Comparison of ENCODE assay signal across 24 mouse cellular contexts in genomic region chr4:109662271-109662670, GRCm38 (mm10). TPM values are rescaled to one million over a fixed set of nuclear protein-coding genes. Genes with fewer than 3 reads are reported as not detected.
DNase-seq lines count a peak whose midpoint lies in the region; ATAC-seq and TF ChIP-seq lines count a peak whose summit lies in the region.
"Had no signal": no experiment of that assay in that cellular context is flagged by ENCODE, and none has a peak within 500 bp of the region (broad histone marks: within the 10 kb centered on the region; RNA-seq: fewer than 3 reads in every experiment).

No protein-coding gene starts in this region.

- no peak overlapping the region for H3K4me2 ChIP-seq in hindbrain, embryonic 14.5 days (replicated peaks)
- no peak overlapping the region for H3K4me2 ChIP-seq in hindbrain, postnatal 0 days (ENCODE audit: low read depth, low read length)
- H3K4me2 ChIP-seq in CH12.LX (ENCODE audit: insufficient read depth, low read depth, poor library complexity, severe bottlenecking) = peak overlapping the region; percentile 27; the same call in 1 of the 2 replicates
- H3K4me2 ChIP-seq in stomach, postnatal 0 days (replicated peaks; ENCODE audit: low read depth) = no peak overlapping the region
- H3K4me2 ChIP-seq: embryonic facial prominence, embryonic 12.5 days; heart, embryonic 11.5 days; hindbrain, embryonic 13.5 days; lung, embryonic 14.5 days; midbrain, embryonic 12.5 days; neural tube, embryonic 13.5 days had no signal

- WGBS in hindbrain, embryonic 14.5 days = 13% methylated on average over 5 of the region's 5 CpGs
- 51% methylated on average over 5 of the region's 5 CpGs for WGBS in hindbrain, postnatal 0 days
- WGBS in stomach, postnatal 0 days = 66% methylated on average over 5 of the region's 5 CpGs

- no peak for TF ChIP-seq EP300 in CH12.LX (IDR thresholded peaks at IDR 0.05; ENCODE audit: low read length)
- TF ChIP-seq EP300 in stomach, postnatal 0 days (optimal IDR thresholded peaks at IDR 0.05) = no peak

- TF ChIP-seq CTCF in hindbrain, postnatal 0 days (IDR thresholded peaks at IDR 0.05; ENCODE audit: low read depth) = no peak
- no peak for TF ChIP-seq CTCF in CH12.LX (conservative IDR thresholded peaks at IDR 0.05 in 1 of 2, IDR thresholded peaks at IDR 0.05 in 1 of 2; ENCODE audit: low read depth in 2 of 2, low read length in 2 of 2)
- no peak for TF ChIP-seq CTCF in stomach, postnatal 0 days (IDR thresholded peaks at IDR 0.05; ENCODE audit: low read depth)

- no peak overlapping the region for H3K4me3 ChIP-seq in hindbrain, embryonic 14.5 days (replicated peaks; ENCODE audit: low read length)
- no peak overlapping the region for H3K4me3 ChIP-seq in hindbrain, postnatal 0 days (ENCODE audit: low read length)
- no peak overlapping the region for H3K4me3 ChIP-seq in CH12.LX (replicated peaks in 1 of 3; ENCODE audit: low read depth in 2 of 3, low read length in 2 of 3, poor library complexity in 1 of 3)
- H3K4me3 ChIP-seq in brown adipose tissue, adult 24 weeks (ENCODE audit: insufficient read depth, low read depth, low read length) = peak overlapping the region; percentile 40
- H3K4me3 ChIP-seq in stomach, postnatal 0 days (ENCODE audit: low read depth, low read length) = no peak overlapping the region
- H3K4me3 ChIP-seq: embryonic facial prominence, embryonic 12.5 days; hindbrain, embryonic 13.5 days; midbrain, embryonic 12.5 days; neural tube, embryonic 13.5 days had no signal

- TF ChIP-seq POLR2A in CH12.LX (IDR thresholded peaks at IDR 0.05; ENCODE audit: low read depth, low read length) = no peak

- in situ Hi-C loops in CH12.LX (cut with MboI; ENCODE audit: low pct_ligation_motif_present, low pct_unique_long_range_greater_than_20kb, low sequenced_read_pairs) = loop anchor here (10.0 kb wide), 1 partner anchor 157 kb away; no protein-coding TSS in a partner anchor

- dilution Hi-C loops in CH12.LX (cut with MboI; ENCODE audit: extremely low pct_ligation_motif_present, extremely low pct_unique_long_range_greater_than_20kb, low sequenced_read_pairs) = no loop called here

- H3K27ac ChIP-seq in hindbrain, embryonic 14.5 days = no peak overlapping the region
- H3K27ac ChIP-seq in hindbrain, postnatal 0 days = no peak overlapping the region
- no peak overlapping the region for H3K27ac ChIP-seq in CH12.LX (ENCODE audit: insufficient read depth, low read depth)
- H3K27ac ChIP-seq in brown adipose tissue, adult 24 weeks (replicated peaks; ENCODE audit: low read depth, low read length) = peak overlapping the region; percentile 28; the same call in 1 of the 2 replicates
- no peak overlapping the region for H3K27ac ChIP-seq in stomach, postnatal 0 days (replicated peaks)
- H3K27ac ChIP-seq: embryonic facial prominence, embryonic 12.5 days; hindbrain, embryonic 13.5 days; midbrain, embryonic 12.5 days; neural tube, embryonic 13.5 days had no signal

- peak; percentile 36 for DNase-seq in adrenal gland, adult 2 months
- DNase-seq in adrenal gland, postnatal 10 days = no peak
- peak; percentile 23 for DNase-seq in hindbrain, embryonic 14.5 days (ENCODE audit: low spot score)
- no peak for DNase-seq in hindbrain, postnatal 0 days (ENCODE audit: low spot score)
- DNase-seq in CH12.LX (ENCODE audit: extremely low read depth) = no peak
- DNase-seq in thymus, postnatal 4 days = no peak
- no peak for DNase-seq in stomach, postnatal 0 days (ENCODE audit: low spot score)
- DNase-seq: cerebellum, adult 8-10 months; cerebellum, postnatal 36 days; heart, postnatal 14 days; kidney, adult 2 months; kidney, postnatal 10 days; lung, embryonic 14.5 days; right cerebral cortex, adult 18-20 months; right cerebral cortex, postnatal 4 days; thymus, postnatal 25 days had no signal

- peaks cover 82% of the 10 kb centered on the region for H3K27me3 ChIP-seq in hindbrain, embryonic 14.5 days (ENCODE audit: control insufficient read depth, insufficient read depth, low read length)
- H3K27me3 ChIP-seq in hindbrain, postnatal 0 days (ENCODE audit: insufficient read depth, low read length) = peaks cover 25% of the 10 kb centered on the region
- H3K27me3 ChIP-seq in CH12.LX (replicated peaks) = no peaks in the 10 kb centered on the region
- H3K27me3 ChIP-seq in stomach, postnatal 0 days (ENCODE audit: control insufficient read depth, insufficient read depth, low read length) = peaks cover 3% of the 10 kb centered on the region; the same call in 1 of the 2 replicates

- H3K4me1 ChIP-seq in hindbrain, embryonic 14.5 days (replicated peaks; ENCODE audit: control insufficient read depth, insufficient read depth, low read length) = peaks cover 23% of the 10 kb centered on the region; the same call in 1 of the 2 replicates
- peaks cover 3% of the 10 kb centered on the region; the same call in 1 of the 2 replicates for H3K4me1 ChIP-seq in hindbrain, postnatal 0 days (ENCODE audit: insufficient read depth, low read length)
- peaks cover 0 to 13% of the 10 kb centered on the region in 2 experiments; a peak in 2 of 4 replicates for H3K4me1 ChIP-seq in CH12.LX (ENCODE audit: control insufficient read depth in 1 of 2, insufficient read depth in 2 of 2)
- H3K4me1 ChIP-seq in brown adipose tissue, adult 24 weeks (ENCODE audit: control insufficient read depth, insufficient read depth, insufficient read length, low read length) = peaks cover 3% of the 10 kb centered on the region
- peaks cover 4% of the 10 kb centered on the region; the same call in 1 of the 2 replicates for H3K4me1 ChIP-seq in stomach, postnatal 0 days (replicated peaks; ENCODE audit: control insufficient read depth, insufficient read depth)

- peaks cover 18% of the 10 kb centered on the region for H3K79me2 ChIP-seq in CH12.LX (replicated peaks; ENCODE audit: control insufficient read depth, extremely low read depth, insufficient read depth, poor library complexity, severe bottlenecking)

- H3K9ac ChIP-seq in hindbrain, embryonic 14.5 days = no peak overlapping the region
- no peak overlapping the region for H3K9ac ChIP-seq in hindbrain, postnatal 0 days (replicated peaks; ENCODE audit: low read length)
- H3K9ac ChIP-seq in CH12.LX (ENCODE audit: insufficient read depth, low read depth) = no peak overlapping the region
- H3K9ac ChIP-seq in stomach, postnatal 0 days (ENCODE audit: low read length) = no peak overlapping the region
- H3K9ac ChIP-seq: embryonic facial prominence, embryonic 12.5 days; hindbrain, embryonic 13.5 days; lung, embryonic 14.5 days; midbrain, embryonic 12.5 days; neural tube, embryonic 13.5 days had no signal

- no peaks in the 10 kb centered on the region for H3K36me3 ChIP-seq in hindbrain, embryonic 14.5 days (replicated peaks; ENCODE audit: control insufficient read depth, insufficient read depth)
- no peaks in the 10 kb centered on the region for H3K36me3 ChIP-seq in hindbrain, postnatal 0 days (ENCODE audit: insufficient read depth, low read length)
- peaks cover 0 to 3% of the 10 kb centered on the region in 2 experiments for H3K36me3 ChIP-seq in CH12.LX (replicated peaks in 1 of 2; ENCODE audit: control insufficient read depth in 1 of 2, insufficient read depth in 1 of 2, low read length in 1 of 2)
- no peaks in the 10 kb centered on the region for H3K36me3 ChIP-seq in stomach, postnatal 0 days (ENCODE audit: control insufficient read depth, insufficient read depth, low read length)
- H3K36me3 ChIP-seq: embryonic facial prominence, embryonic 12.5 days; hindbrain, embryonic 13.5 days; midbrain, embryonic 12.5 days; neural tube, embryonic 13.5 days had no signal

- no peak for TF ChIP-seq RAD21 in CH12.LX (IDR thresholded peaks at IDR 0.05; ENCODE audit: low read depth, low read length)

- H3K9me3 ChIP-seq in hindbrain, embryonic 14.5 days (ENCODE audit: control insufficient read depth, low read length) = no peaks in the 10 kb centered on the region
- no peaks in the 10 kb centered on the region for H3K9me3 ChIP-seq in hindbrain, postnatal 0 days (ENCODE audit: low read length)
- no peaks in the 10 kb centered on the region for H3K9me3 ChIP-seq in CH12.LX (replicated peaks; ENCODE audit: low read length)
- H3K9me3 ChIP-seq in stomach, postnatal 0 days (ENCODE audit: control insufficient read depth, low read length) = no peaks in the 10 kb centered on the region
- H3K9me3 ChIP-seq: embryonic facial prominence, embryonic 12.5 days; hindbrain, embryonic 13.5 days; midbrain, embryonic 12.5 days; neural tube, embryonic 13.5 days had no signal

- ATAC-seq in hindbrain, embryonic 14.5 days (ENCODE audit: low FRiP score) = no peak
- ATAC-seq in hindbrain, postnatal 0 days = no peak
- no peak for ATAC-seq in stomach, postnatal 0 days (ENCODE audit: low FRiP score, low TSS enrichment)
- ATAC-seq: CD4-positive, CD25-positive, alpha-beta regulatory T cell, adult 4 months; forebrain, embryonic 14.5 days had no signal

TF ChIP-seq in CH12.LX, 34 proteins besides CTCF, POLR2A, EP300 and RAD21 (continues in another document):
- no peak for TF ChIP-seq TCF12 (IDR thresholded peaks at IDR 0.05; ENCODE audit: low read depth, low read length)

RNA-seq across cellular contexts. Expression of gene Cdkn2c, which starts 4.7 kb away (rescaled TPM):
- 100 to 1,000 TPM in 1 of 2 experiments, 10 to 100 TPM in 1; 43.6 to 115 TPM for total RNA-seq in adrenal gland, adult 2 months (2021)
- 17.4 and 17.6 TPM in 2 replicates for polyA plus RNA-seq in adrenal gland, adult 2 months (2012; rRNA removed)
- total RNA-seq in adrenal gland, postnatal 10 days (2021) = 10 to 100 TPM; 59.4 to 77.7 TPM
- polyA plus RNA-seq in hindbrain, embryonic 14.5 days (2014; fragmentation: Nextera tagmentation; extraction: Ambion mirVana) = 2.8 and 3.7 TPM in 2 replicates
- total RNA-seq in hindbrain, postnatal 0 days (2014; rRNA removed) = 9.6 and 14.3 TPM in 2 replicates
- polyA plus RNA-seq in hindbrain, postnatal 0 days (2015; fragmentation: Nextera tagmentation; extraction: Ambion mirVana) = 6.2 and 6.3 TPM in 2 replicates
- total RNA-seq in CH12.LX (2012; rRNA removed) (15.0 and 16.1 TPM in 2 replicates), CH12.LX (2014; rRNA removed) (12.8 and 14.1 TPM in 2 replicates)
- polyA plus RNA-seq in CH12.LX (2012; ENCODE audit: insufficient read length, low read depth) = 6.8 and 7.1 TPM in 2 replicates
- polyA plus RNA-seq in brown adipose tissue, adult 24 weeks (2012; ENCODE audit: insufficient read depth, insufficient read length, missing spikeins) = 114 and 124 TPM in 2 replicates
- 9.1 and 9.5 TPM in 2 replicates for polyA plus RNA-seq in stomach, postnatal 0 days (2015; fragmentation: Nextera tagmentation; extraction: Ambion mirVana)

RNA-seq across cellular contexts. Expression of gene Faf1, which starts 14.1 kb away (rescaled TPM):
- total RNA-seq in adrenal gland, adult 2 months (2021) = 10 to 100 TPM; 24.8 to 31.1 TPM
- polyA plus RNA-seq in adrenal gland, adult 2 months (2012; rRNA removed) = 6.8 and 9.7 TPM in 2 replicates
- total RNA-seq in adrenal gland, postnatal 10 days (2021) = 10 to 100 TPM; 25.0 to 29.5 TPM
- 47.1 and 50.7 TPM in 2 replicates for polyA plus RNA-seq in hindbrain, embryonic 14.5 days (2014; fragmentation: Nextera tagmentation; extraction: Ambion mirVana)
- total RNA-seq in hindbrain, postnatal 0 days (2014; rRNA removed) = 38.2 and 40.5 TPM in 2 replicates
- 29.6 and 30.1 TPM in 2 replicates for polyA plus RNA-seq in hindbrain, postnatal 0 days (2015; fragmentation: Nextera tagmentation; extraction: Ambion mirVana)
- total RNA-seq in CH12.LX (2012; rRNA removed) = 34.9 and 35.8 TPM in 2 replicates
- 52.8 and 65.5 TPM in 2 replicates for total RNA-seq in CH12.LX (2014; rRNA removed)
- 38.2 and 38.4 TPM in 2 replicates for polyA plus RNA-seq in CH12.LX (2012; ENCODE audit: insufficient read length, low read depth)
- polyA plus RNA-seq in brown adipose tissue, adult 24 weeks (2012; ENCODE audit: insufficient read depth, insufficient read length, missing spikeins) = 26.6 and 28.3 TPM in 2 replicates
- 20.8 and 22.4 TPM in 2 replicates for polyA plus RNA-seq in stomach, postnatal 0 days (2015; fragmentation: Nextera tagmentation; extraction: Ambion mirVana)

Comparison
In these comparisons a context has a peak if more than half of its experiments do, and no peak if none do; other contexts are left out.
1. DNase-seq: peak in adrenal gland, adult 2 months (single experiment) and hindbrain, embryonic 14.5 days (single experiment); none in adrenal gland, postnatal 10 days (single experiment), hindbrain, postnatal 0 days (single experiment), CH12.LX (single experiment), thymus, postnatal 4 days (single experiment) and stomach, postnatal 0 days (single experiment).